Mouse (Mus musculus) adrenal gland, adult 10 weeks (tissue): ENCODE results near the gene Lilrb4a. TPM values are rescaled to one million over a fixed set of nuclear protein-coding genes. Genes with fewer than 3 reads are reported as not detected.

Experiments
- polyA plus RNA-seq: library from polyadenylated mRNA; stranded (reverse); fragments of 350-450 nt; fragmentation: Illumina TruSeq; extraction: RNeasy Lipid Tissue Mini Kit (QIAGEN cat#74804); gene quantifications from one replicate; pipeline ENCODE4 v1.2.3, GENCODE M21; 2014; ENCODE audit warnings: low read depth, low replicate concordance

The Lilrb4a gene
- 35.2 TPM for polyA plus RNA-seq

DNA sequence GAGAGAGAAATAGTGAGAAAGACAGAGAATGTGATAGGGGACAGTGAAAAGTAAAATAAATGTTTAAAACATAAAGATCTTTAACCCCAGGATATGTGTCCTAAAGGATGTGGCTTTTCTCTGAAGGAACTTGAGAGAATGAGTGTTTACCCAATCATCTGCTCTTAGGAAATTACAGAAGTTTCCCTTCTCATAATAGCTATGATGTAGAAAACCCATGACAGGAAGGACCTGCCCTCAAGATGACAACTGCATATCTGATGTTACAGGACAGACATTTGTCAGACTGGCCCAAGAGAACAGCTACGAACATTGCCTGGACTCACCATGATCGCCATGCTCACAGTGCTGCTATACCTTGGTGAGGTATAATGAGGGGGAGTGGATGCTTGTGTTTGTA lies at the start of gene Lilrb4a:
Lilrb4a (plus strand) TSS at position 266 of the 400 bp plus-strand sequence.

DNA sequence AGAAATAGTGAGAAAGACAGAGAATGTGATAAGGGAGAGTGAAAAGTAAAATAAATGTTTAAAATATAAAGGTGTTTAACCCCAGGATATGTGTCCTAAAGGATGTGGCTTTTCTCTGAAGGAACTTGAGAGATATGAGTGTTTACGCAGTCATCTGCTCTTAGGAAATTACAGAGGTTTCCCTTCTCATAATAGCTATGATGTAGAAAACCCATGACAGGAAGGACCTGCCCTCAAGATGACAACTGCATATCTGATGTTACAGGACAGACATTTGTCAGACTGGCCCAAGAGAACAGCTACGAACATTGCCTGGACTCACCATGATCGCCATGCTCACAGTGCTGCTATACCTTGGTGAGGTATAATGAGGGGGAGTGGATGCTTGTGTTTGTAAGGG lies 10.4 kb upstream of the Lilrb4a start, which contains the start of the genes Gm49339 and Lilr4b:
Gm49339 (plus strand) TSS at position 216 of the 400 bp plus-strand sequence.
Lilr4b (plus strand) TSS at position 236 of the 400 bp plus-strand sequence.

Other genes starting within 250 kb of the Lilrb4a start
- not detected for gene Gm49339, start 10.3 kb upstream of the Lilrb4a start, polyA plus RNA-seq
- 14.1 TPM for gene Lilr4b, start 10.3 kb upstream of the Lilrb4a start, polyA plus RNA-seq
- not detected for gene Fam162b, start 99.6 kb downstream of the Lilrb4a start, polyA plus RNA-seq
- not detected for gene Gprc6a, start 140.5 kb downstream of the Lilrb4a start, polyA plus RNA-seq
- gene Rfx6, start 186.8 kb downstream of the Lilrb4a start, polyA plus RNA-seq, result not detected